Mouse (Mus musculus) hindbrain, embryonic 13.5 days (tissue): Measurements from ENCODE around the gene Krt9. TPM values are rescaled to one million over a fixed set of nuclear protein-coding genes. Genes with fewer than 3 reads are reported as not detected.

Source experiments
- ATAC-seq: fragments of 200-750 bp; cut with Nextera tagmentation; 2 replicates; pipeline ENCODE4 v1.8.0; 2017; ENCODE audit warnings: moderate TSS enrichment; ENCODE audit not compliant: low FRiP score
- H3K27ac ChIP-seq: fragments of 300-500 bp; sonication (generic); 2 replicates; pipeline ENCODE4 v1.5.1; 2015; ENCODE audit warnings: inconsistent platforms, mild to moderate bottlenecking, moderate library complexity
- H3K27me3 ChIP-seq: fragments of 300-500 bp; sonication (generic); 2 replicates; pipeline ENCODE4 v1.6.1; 2015; ENCODE audit warnings: mild to moderate bottlenecking, inconsistent platforms
- H3K36me3 ChIP-seq: fragments of 300-500 bp; sonication (generic); 2 replicates; pipeline ENCODE4 v1.6.1; 2015; ENCODE audit warnings: mild to moderate bottlenecking, inconsistent platforms
- H3K4me1 ChIP-seq: fragments of 300-500 bp; sonication (generic); replicated peaks from 2 replicates; pipeline ENCODE4 v1.6.1; 2015; ENCODE audit warnings: inconsistent platforms
- H3K4me2 ChIP-seq: fragments of 300-500 bp; sonication (generic); 2 replicates; pipeline ENCODE4 v1.6.1; 2015; ENCODE audit warnings: inconsistent platforms, mild to moderate bottlenecking, moderate library complexity
- H3K4me3 ChIP-seq: fragments of 300-500 bp; sonication (generic); 2 replicates; pipeline ENCODE4 v1.5.1; 2015; ENCODE audit warnings: mild to moderate bottlenecking, inconsistent platforms
- H3K9ac ChIP-seq: fragments of 300-500 bp; sonication (generic); 2 replicates; pipeline ENCODE4 v1.6.1; 2015; ENCODE audit warnings: mild to moderate bottlenecking, inconsistent platforms
- H3K9me3 ChIP-seq: fragments of 300-500 bp; sonication (generic); 2 replicates; pipeline ENCODE4 v1.6.1; 2016; ENCODE audit warnings: inconsistent platforms
- WGBS: fragments of 180-500 bp; shearing (Covaris S2); methylation state at CpG from one replicate; pipeline ENCODE4 v1.1.7; 2015; 5-methylcytosine and 5-hydroxymethylcytosine counted together
- polyA plus RNA-seq: library from polyadenylated mRNA; unstranded; fragments of >200 nt; fragmentation: Nextera tagmentation; extraction: Ambion mirVana; gene quantifications from 2 replicates; pipeline ENCODE4 v1.2.1, GENCODE M21; 2015

Gene Krt9
- polyA plus RNA-seq, 1 experiment from 2014 or later, result not detected

- ATAC-seq, result no peak
- no peaks in the 10 kb centered on the region for H3K4me1 ChIP-seq
- H3K4me2 ChIP-seq, result no peak overlapping the region
- no peak overlapping the region for H3K9ac ChIP-seq
- no peaks in the 10 kb centered on the region for H3K9me3 ChIP-seq
- no peaks in the 10 kb centered on the region for H3K27me3 ChIP-seq
- no peak overlapping the region for H3K27ac ChIP-seq
- 84% methylated on average over 3 of the region's 3 CpGs for WGBS
- no peak overlapping the region for H3K4me3 ChIP-seq
- H3K36me3 ChIP-seq, result no peaks in the 10 kb centered on the region
These were observed 13.8 kb downstream of the Krt9 start for GRCm38 (mm10) chr11:100179260-100179659.

GRCm38 (mm10) chr11:100178307-100178706, 14.7 kb downstream of the Krt9 start:
- no peak overlapping the region for H3K27ac ChIP-seq
- H3K27me3 ChIP-seq, result no peaks in the 10 kb centered on the region
- no peaks in the 10 kb centered on the region for H3K36me3 ChIP-seq
- no peaks in the 10 kb centered on the region for H3K4me1 ChIP-seq
- H3K4me3 ChIP-seq, result no peak overlapping the region
- H3K9me3 ChIP-seq, result no peaks in the 10 kb centered on the region
- no peak overlapping the region for H3K4me2 ChIP-seq
- no peak overlapping the region for H3K9ac ChIP-seq
- 77% methylated on average over 5 of the region's 5 CpGs for WGBS
- no peak for ATAC-seq

- H3K9ac ChIP-seq, result no peak overlapping the region
- no peaks in the 10 kb centered on the region for H3K4me1 ChIP-seq
- no peak for ATAC-seq
- H3K27ac ChIP-seq, result no peak overlapping the region
- no peaks in the 10 kb centered on the region for H3K9me3 ChIP-seq
- no peak overlapping the region for H3K4me3 ChIP-seq
- 80% methylated on average over 9 of the region's 9 CpGs for WGBS
- no peaks in the 10 kb centered on the region for H3K27me3 ChIP-seq
- no peak overlapping the region for H3K4me2 ChIP-seq
- no peaks in the 10 kb centered on the region for H3K36me3 ChIP-seq
These were observed 16.3 kb downstream of the Krt9 start for GRCm38 (mm10) chr11:100176791-100177190.

- Histone ChIP-seq H3K9ac (no peak overlapping the region), H3K4me1 (peaks cover 6% of the 10 kb centered on the region), H3K4me3 (no peak overlapping the region), H3K27ac (no peak overlapping the region), H3K36me3 (no peaks in the 10 kb centered on the region), H3K4me2 (no peak overlapping the region), H3K9me3 (no peaks in the 10 kb centered on the region), H3K27me3 (no peaks in the 10 kb centered on the region)
- WGBS, result 35% methylated on average over 14 of the region's 14 CpGs
- ATAC-seq, result no peak
These were observed 24.0 kb downstream of the Krt9 start for GRCm38 (mm10) chr11:100168765-100169762.

GRCm38 (mm10) chr11:100168071-100168470, 25.0 kb downstream of the Krt9 start:
- peaks cover 6% of the 10 kb centered on the region for H3K4me1 ChIP-seq
- no peak overlapping the region for H3K9ac ChIP-seq
- no peak overlapping the region for H3K4me3 ChIP-seq
- ATAC-seq, result no peak
- no peaks in the 10 kb centered on the region for H3K27me3 ChIP-seq
- WGBS, result 79% methylated on average over 8 of the region's 8 CpGs
- H3K27ac ChIP-seq, result no peak overlapping the region
- no peak overlapping the region for H3K4me2 ChIP-seq
- H3K9me3 ChIP-seq, result no peaks in the 10 kb centered on the region
- no peaks in the 10 kb centered on the region for H3K36me3 ChIP-seq

- no peaks in the 10 kb centered on the region for H3K36me3 ChIP-seq
- 61% methylated on average over 7 of the region's 7 CpGs for WGBS
- H3K27ac ChIP-seq, result no peak overlapping the region
- no peaks in the 10 kb centered on the region for H3K27me3 ChIP-seq
- no peaks in the 10 kb centered on the region for H3K9me3 ChIP-seq
- H3K4me2 ChIP-seq, result no peak overlapping the region
- peaks cover 6% of the 10 kb centered on the region for H3K4me1 ChIP-seq
- no peak overlapping the region for H3K9ac ChIP-seq
- H3K4me3 ChIP-seq, result no peak overlapping the region
- ATAC-seq, result no peak
These were observed 28.7 kb downstream of the Krt9 start for GRCm38 (mm10) chr11:100164392-100164791.

- H3K27ac ChIP-seq, result no peak overlapping the region
- 72% methylated on average over 6 of the region's 6 CpGs for WGBS
- no peak overlapping the region for H3K4me3 ChIP-seq
- H3K9ac ChIP-seq, result no peak overlapping the region
- no peaks in the 10 kb centered on the region for H3K9me3 ChIP-seq
- no peak overlapping the region for H3K4me2 ChIP-seq
- H3K36me3 ChIP-seq, result no peaks in the 10 kb centered on the region
- H3K4me1 ChIP-seq, result no peaks in the 10 kb centered on the region
- no peak for ATAC-seq
- no peaks in the 10 kb centered on the region for H3K27me3 ChIP-seq
These were observed 35.1 kb downstream of the Krt9 start for GRCm38 (mm10) chr11:100157908-100158477.

GRCm38 (mm10) chr11:100157331-100157730, 35.7 kb downstream of the Krt9 start:
- H3K9ac ChIP-seq, result no peak overlapping the region
- no peaks in the 10 kb centered on the region for H3K9me3 ChIP-seq
- ATAC-seq, result no peak
- no peaks in the 10 kb centered on the region for H3K4me1 ChIP-seq
- no peak overlapping the region for H3K27ac ChIP-seq
- 86% methylated on average over 3 of the region's 3 CpGs for WGBS
- no peak overlapping the region for H3K4me3 ChIP-seq
- no peak overlapping the region for H3K4me2 ChIP-seq
- H3K27me3 ChIP-seq, result no peaks in the 10 kb centered on the region
- H3K36me3 ChIP-seq, result no peaks in the 10 kb centered on the region

- WGBS, result 78% methylated on average over 8 of the region's 8 CpGs
These were observed 37.4 kb downstream of the Krt9 start for GRCm38 (mm10) chr11:100155497-100156255.

GRCm38 (mm10) chr11:100148615-100149330, 44.3 kb downstream of the Krt9 start, which contains the start of gene Krt19:
Gene Krt19 (minus strand): TSS chr11:100148665.
- H3K36me3 ChIP-seq, result no peaks in the 10 kb centered on the region
- H3K4me2 ChIP-seq, result no peak within 1 kb of the TSS
- no peak within 1 kb of the TSS for H3K9ac ChIP-seq
- H3K4me1 ChIP-seq, result peaks cover 11% of the 10 kb centered on the region
- H3K4me3 ChIP-seq, result no peak within 1 kb of the TSS
- 40% methylated on average over 9 of the region's 9 CpGs for whole genome bisulfite sequencing
- H3K27ac ChIP-seq, result no peak within 1 kb of the TSS
- no peak for ATAC-seq
- no peaks in the 10 kb centered on the region for H3K9me3 ChIP-seq
- peaks cover 41% of the 10 kb centered on the region for H3K27me3 ChIP-seq

More at GRCm38 (mm10) chr11:100155497-100156255, 37.4 kb downstream of the Krt9 start:
- no peaks in the 10 kb centered on the region for H3K9me3 ChIP-seq
- H3K27me3 ChIP-seq, result no peaks in the 10 kb centered on the region
- H3K4me2 ChIP-seq, result no peak overlapping the region
- no peak overlapping the region for H3K27ac ChIP-seq
- ATAC-seq, result no peak
- H3K4me3 ChIP-seq, result no peak overlapping the region
- no peaks in the 10 kb centered on the region for H3K36me3 ChIP-seq
- no peaks in the 10 kb centered on the region for H3K4me1 ChIP-seq
- no peak overlapping the region for H3K9ac ChIP-seq

GRCm38 (mm10) chr11:100147566-100148353, 45.3 kb downstream of the Krt9 start:
- 80% methylated on average over 5 of the region's 5 CpGs for WGBS
- Histone ChIP-seq H3K4me2 (no peak overlapping the region), H3K27me3 (peaks cover 46% of the 10 kb centered on the region), H3K4me1 (peaks cover 11% of the 10 kb centered on the region), H3K36me3 (no peaks in the 10 kb centered on the region), H3K4me3 (no peak overlapping the region), H3K9ac (no peak overlapping the region), H3K9me3 (no peaks in the 10 kb centered on the region), H3K27ac (no peak overlapping the region)
- no peak for ATAC-seq
